Mouse (Mus musculus): Measurements from ENCODE around the gene Olfr741. TPM values are rescaled to one million over a fixed set of nuclear protein-coding genes. Genes with fewer than 3 reads are reported as not detected.

Olfr741 gene
- total RNA-seq (2021), result not detected

DNA sequence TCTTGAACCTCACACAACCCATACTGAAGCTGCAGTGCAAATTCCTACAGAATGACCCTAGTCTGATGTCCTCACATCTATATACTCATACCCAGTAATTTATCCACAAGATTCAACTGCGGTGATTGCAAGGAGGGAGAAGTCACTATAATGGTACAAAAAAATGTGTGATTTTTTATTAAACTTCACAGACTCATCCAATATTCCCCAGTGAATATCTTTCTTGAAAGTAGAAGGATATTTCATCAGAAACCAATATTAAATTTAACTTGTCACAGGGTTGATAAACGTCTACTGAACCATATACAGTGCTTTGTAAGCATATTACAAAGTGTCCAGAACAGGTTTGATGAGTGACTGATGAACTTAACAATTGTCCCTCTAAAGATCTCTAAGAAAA lies at the start of gene Olfr741:
Olfr741 (plus strand) TSS at position 301 of the 400 bp plus-strand sequence.
- no peak for DNase-seq

DNA sequence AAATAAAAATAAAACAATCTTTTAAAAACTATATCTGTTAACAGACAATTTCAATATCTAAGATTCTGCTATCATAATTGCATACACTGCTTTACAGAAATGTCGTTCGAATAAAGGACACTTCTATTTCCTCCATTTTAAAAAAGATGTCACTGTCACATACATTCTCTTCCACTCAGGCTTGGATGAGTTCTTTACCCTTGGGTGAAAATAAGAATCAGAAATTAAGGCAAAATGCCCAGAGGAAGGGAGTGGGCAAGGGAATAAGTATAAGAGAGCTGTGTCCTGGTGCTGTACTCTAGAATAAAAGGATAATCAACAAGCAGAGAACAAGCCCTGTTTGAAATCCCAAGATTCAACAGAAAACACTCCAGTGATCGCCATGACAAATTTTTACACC lies 27.3 kb upstream of the Olfr741 start, which contains the start of gene Olfr740:
Olfr740 (plus strand) TSS at position 301 of the 400 bp plus-strand sequence.
- no peak for DNase-seq

DNA sequence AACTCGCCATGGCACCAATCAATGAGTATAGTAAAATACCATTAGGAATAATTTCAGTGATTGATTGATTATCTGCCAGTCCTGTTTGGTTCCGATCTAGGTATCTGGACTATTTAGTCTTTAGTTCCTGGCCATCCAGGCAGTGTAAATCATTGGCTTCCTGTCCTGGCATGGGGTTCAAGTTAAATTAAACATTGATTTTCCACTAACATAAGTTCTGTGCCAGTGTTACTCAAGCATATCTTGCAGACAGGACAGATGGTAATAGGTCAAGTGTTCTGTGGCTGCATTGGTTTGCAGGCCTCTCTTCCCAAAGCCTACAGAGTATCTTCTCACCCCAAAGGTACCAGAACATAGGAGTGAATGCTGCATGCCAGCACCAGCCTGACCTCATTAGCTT lies 5.9 kb downstream of the Olfr741 start:
- no peak for DNase-seq

DNA sequence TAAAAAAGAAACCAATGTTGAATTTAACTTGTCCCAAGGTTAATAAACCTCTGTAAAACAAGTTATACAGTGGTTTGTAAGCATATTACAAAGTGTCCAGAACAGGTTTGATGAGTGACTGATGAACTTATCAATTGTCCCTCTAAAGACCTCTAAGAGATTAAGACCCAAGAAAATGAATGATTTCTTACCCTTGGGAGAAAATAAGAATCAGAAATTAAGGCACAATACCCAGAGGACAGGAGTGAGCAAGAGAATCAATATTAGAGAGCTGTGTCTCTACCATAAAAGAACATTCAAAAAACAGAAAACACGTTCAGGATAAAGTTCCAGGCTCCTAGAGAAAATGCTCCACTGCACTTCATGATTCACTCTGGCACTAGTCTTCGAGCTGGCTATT lies 30.8 kb downstream of the Olfr741 start, which contains the start of gene Olfr742:
Olfr742 (plus strand) TSS at position 301 of the 400 bp plus-strand sequence.
- no peak for DNase-seq

DNA sequence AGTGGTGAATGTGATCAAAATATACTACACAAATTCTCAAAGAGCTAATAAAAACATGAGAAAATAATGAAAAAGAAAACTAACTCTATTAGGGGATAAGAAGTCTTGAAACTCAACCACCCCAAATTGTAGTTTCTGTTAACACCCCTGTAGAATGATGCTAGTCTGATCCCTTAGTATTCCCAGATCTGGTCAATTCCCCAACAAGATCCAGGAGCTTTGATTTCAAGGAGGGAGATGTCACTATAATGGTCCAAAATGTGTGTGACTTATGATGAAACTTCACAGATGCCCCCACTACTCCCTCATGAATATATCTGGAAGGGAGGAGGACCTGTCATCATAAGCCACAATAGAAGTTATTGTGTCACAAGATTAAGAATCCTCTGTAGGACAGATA lies 49.0 kb downstream of the Olfr741 start, which contains the start of gene Olfr743:
Olfr743 (plus strand) TSS at position 301 of the 400 bp plus-strand sequence.
- DNase-seq, result no peak

Other genes starting within 250 kb of the Olfr741 start
- gene Olfr731, start 230.9 kb upstream of the Olfr741 start, total RNA-seq (2021), result not detected
- gene Olfr732, start 188.5 kb upstream of the Olfr741 start, total RNA-seq (2021), result not detected
- gene Olfr733, start 171.2 kb upstream of the Olfr741 start, total RNA-seq (2021), result not detected
- gene Olfr734, start 146.0 kb upstream of the Olfr741 start, total RNA-seq (2021), result not detected
- not detected for gene Olfr735, start 123.9 kb upstream of the Olfr741 start, total RNA-seq (2021)
- not detected for gene Tlr11, start 114.8 kb upstream of the Olfr741 start, total RNA-seq (2021)
- not detected for gene Olfr736, start 91.6 kb upstream of the Olfr741 start, total RNA-seq (2021)
- not detected for gene Olfr738, start 65.2 kb upstream of the Olfr741 start, total RNA-seq (2021)
- gene Olfr739, start 54.1 kb upstream of the Olfr741 start, total RNA-seq (2021), result not detected
- gene Olfr740, start 27.2 kb upstream of the Olfr741 start, total RNA-seq (2021), result not detected
- not detected for gene Olfr742, start 30.9 kb downstream of the Olfr741 start, total RNA-seq (2021)
- gene Olfr743, start 49.1 kb downstream of the Olfr741 start, total RNA-seq (2021), result not detected
- gene Olfr744, start 142.1 kb downstream of the Olfr741 start, total RNA-seq (2021), result not detected
- gene Olfr745, start 166.7 kb downstream of the Olfr741 start, total RNA-seq (2021), result not detected
- gene Olfr746, start 174.3 kb downstream of the Olfr741 start, total RNA-seq (2021), result not detected
- gene Olfr747, start 220.5 kb downstream of the Olfr741 start, total RNA-seq (2021), result not detected
- gene Olfr748, start 234.6 kb downstream of the Olfr741 start, total RNA-seq (2021), result not detected

Measured in heart, postnatal 4 days (tissue).